Mouse (Mus musculus): Measurements from ENCODE around the gene Atl3.

Gene Atl3

DNA sequence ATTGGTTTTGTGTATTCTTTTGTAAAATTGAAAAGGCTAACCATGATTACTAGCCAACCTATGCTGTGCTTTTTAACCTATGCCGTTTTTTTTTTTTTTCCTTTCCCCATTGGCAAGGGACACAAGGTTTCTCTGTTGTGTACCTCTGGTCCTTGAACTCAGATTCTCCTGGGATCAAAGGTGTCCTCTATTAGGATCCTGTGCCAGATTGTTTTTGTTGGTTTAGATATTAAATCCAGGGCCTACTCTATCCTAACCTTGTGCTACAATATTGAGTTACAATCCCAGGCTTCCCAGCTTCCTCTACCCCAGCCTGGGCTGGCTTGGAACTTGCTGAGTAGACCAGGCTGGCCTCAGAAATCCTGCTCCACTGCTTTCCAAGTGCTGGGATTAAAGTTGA lies 6.9 kb downstream of the Atl3 start:
- no peak for DNase-seq

DNA sequence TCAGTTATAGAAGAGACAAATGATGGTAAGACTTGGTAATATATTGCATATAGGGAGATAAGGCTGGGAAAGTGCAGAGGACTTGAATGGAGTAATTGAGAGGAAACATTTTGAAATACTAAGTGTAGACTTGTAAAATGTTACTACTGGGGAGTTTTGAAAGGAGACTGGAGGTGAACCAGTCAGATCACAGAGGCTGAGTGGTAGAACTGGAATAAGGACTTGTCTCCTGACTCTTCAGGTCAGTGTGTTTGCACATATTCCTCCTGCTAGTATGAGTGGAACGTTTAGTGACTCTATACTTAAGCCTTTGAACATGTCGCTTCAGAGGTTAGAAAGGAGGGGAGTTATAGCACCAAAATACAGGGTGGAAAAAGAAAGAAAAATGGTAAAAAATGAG lies 8.6 kb downstream of the Atl3 start:
- no peak for DNase-seq

DNA sequence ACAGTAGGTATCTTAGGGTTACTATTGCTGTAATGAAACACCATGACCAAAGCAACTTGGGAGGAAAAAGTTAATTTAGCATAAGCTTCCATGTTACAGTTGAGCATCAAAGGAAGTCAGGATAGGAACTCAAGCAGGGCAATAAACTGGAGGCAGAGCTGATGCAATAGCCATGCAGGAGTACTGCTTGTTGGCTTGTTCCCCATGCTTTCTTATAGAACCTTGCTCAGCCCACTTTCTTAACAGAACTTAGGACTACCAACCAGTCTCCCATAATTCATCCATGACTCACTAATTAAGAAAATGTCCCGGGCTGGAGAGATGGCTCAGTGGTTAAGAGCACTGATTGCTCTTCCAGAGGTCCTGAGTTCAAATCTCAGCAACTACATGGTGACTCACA lies 12.5 kb downstream of the Atl3 start:
- DNase-seq, result no peak

DNA sequence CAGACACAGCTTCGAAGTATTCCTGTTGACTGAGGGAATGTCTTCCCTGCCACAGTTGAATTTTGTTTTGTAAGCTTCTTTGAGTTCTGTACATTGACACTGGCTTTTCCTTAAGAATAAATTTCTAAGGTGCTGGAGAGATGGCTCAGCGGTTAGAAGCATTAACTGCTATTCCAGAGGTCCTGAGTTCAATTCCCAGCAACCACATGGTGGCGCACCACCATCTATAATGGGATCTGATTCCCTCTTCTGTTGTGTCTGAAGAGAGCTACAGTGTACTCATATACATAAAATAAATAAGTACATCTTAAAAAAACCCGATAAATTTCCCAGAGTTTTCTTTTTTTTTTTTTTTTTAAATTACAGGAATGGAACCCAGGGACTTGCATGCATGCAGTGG lies 14.2 kb downstream of the Atl3 start:
- DNase-seq, result peak in 1 of 2 experiments; percentile 27

DNA sequence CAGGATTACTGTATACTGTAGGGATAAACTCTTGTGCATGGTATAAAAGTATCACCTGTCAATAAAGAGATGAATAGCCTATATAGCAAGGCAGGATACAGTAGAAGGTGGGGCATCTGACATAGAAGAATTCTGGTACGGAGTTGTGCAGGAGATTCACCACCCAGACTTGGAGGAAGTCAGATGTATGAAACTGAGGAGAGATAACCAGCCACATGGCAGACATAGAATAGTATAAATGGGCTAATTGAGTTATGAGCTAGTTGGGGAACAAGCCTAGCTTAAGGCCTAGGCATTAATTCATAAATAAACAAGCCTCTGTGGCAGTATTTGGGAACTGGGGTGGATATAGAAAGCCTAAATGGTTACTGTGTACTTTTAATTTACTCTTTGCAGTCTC lies 22.6 kb downstream of the Atl3 start:
- DNase-seq, result no peak

DNA sequence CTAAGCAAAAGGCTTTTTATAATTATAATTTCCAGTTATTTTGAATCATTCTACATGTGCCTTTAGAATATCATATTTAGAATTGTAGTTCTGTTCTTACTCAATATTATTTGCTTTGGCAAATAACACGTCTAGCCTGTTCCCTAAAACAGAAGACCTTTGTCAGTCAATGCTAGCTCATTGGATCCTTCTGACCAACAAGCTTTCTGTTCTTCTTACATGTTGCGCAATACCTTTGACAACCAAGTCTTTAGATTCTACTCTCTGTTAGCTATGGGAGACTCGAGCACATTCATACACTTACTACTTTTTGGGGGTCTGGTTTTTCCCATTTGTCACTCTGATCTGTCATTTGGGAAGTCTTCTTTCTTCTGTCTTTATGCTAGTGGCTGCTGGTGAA lies 27.8 kb downstream of the Atl3 start:
- DNase-seq, result no peak

DNA sequence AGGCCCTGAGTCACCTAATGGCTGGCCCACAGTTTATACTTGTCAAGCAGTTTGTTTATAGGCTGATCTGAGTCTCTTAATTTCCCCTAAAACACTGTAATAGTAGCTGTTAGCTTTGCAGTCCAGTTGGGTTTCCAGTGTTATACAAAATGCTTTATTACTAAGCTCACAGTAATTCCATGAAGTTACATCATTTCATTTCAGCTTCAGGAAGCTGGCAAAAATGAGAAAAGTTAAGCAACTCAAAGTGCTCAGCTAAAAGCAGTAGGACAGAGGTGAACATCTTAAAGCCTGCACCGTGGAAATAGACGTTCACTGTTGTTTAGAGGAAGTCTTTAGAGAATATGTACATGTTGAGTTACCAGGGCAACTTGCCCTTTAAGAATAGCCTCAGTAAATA lies 29.0 kb downstream of the Atl3 start:
- DNase-seq, result no peak

DNA sequence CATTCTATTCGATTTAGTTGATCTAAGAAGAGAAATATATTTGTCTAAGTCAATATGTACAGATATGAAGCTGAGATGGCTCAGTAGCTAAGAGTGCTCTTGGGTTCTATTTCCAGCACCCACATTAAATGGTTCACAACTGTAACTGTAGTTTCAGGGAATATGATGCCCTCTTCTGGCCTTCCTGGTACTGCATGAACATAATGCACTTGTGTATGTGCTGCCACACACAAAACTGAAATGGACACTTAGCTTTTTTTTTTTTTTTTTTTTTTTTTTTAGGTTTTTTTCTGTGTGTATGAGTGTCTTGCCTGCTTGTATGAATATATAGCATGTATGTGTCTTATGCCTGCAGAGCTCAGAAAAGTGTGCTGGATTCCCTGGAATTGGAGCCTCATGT lies 29.5 kb downstream of the Atl3 start:
- peak in 1 of 2 experiments; percentile 26 for DNase-seq

DNA sequence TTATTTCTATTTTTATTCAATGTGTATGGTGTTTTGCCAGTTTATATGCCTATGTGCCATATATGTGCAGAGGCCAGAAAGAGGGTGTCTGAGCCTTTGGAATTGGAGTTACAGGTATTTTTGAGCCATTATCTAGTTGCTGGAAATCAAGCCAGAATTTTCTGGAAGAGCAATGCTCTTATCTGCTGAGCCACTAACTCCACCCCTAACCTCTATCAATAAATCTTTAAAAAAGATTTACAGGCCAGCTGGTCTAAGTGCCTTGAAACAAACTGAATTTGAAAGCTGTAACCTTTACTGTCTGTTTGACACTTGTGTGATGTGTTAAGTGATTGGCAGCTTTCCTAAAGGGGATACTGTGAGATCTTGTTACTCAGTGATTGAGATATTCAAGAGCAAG lies 29.9 kb downstream of the Atl3 start:
- no peak for DNase-seq

DNA sequence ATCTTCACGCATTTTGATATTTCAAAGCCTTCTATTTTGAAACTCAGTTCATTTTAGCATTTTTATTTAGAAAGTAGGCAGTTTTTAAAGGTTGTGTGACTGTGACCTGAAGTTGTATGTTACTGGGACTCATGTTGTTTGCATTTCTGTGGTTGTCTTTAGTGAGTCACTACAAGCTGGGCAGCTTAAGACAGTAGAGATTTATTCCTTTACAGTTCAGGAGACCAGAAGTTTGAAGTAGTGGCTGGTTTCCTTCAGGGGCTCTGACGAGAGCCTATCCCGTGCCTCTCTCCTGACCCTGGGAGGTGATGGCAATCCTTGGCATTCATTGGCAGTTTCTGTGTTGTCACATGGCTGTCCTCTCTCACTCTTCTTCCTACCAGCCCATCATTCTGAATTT lies 31.0 kb downstream of the Atl3 start:
- no peak for DNase-seq

DNA sequence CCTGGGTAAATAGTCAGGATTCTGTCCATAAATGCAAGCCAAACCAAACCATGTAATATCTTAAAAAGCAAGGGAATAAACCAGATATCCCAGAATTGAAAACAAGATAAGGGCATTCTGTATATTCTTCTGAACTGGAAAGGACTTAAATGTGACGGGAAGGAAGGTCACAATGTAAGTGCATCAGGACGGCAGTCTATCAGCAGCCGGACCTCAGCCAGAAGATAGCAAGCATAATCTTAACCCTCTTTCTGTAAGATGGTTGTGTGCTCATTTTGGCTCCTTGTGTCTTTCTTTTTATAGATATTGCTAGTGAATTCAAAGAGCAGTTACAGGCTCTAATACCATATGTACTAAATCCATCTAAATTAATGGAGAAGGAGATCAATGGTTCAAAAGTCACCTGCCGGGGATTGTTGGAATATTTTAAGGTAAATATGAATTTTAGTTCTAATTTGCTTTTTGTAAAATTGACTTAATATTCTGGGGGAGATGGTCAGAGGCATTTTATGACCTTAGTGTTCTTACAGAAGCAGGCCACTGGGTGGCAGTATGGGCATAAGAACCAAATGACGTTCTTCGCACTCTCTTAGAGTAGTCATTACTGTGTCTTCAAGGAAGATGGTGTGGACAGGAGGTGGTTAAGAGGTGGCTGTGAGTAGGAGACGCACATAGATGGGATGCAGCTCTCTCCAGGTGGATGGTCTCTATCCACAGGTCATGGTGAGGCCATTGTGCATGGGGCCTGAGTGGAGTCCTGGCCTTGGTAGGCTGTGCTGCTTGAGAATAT lies 35.0 kb downstream of the Atl3 start:
- peak; percentile 51 to 75 for DNase-seq

DNA sequence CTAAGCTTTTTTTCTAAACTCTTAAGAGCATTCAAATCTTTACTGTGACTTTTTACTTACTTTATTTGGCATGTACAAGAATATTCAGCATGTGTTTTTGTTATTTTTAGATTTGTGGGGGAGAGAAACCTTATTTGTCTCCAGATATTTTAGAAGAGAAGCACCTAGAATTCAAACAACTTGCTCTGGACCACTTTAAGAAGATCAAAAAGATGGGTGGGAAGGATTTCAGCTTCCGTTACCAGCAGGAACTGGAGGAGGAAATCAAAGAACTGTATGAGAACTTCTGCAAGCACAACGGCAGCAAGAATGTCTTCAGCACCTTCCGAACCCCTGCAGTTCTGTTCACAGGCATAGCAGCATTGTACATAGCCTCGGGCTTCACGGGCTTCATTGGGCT lies 38.1 kb downstream of the Atl3 start:
- DNase-seq, result no peak

DNA sequence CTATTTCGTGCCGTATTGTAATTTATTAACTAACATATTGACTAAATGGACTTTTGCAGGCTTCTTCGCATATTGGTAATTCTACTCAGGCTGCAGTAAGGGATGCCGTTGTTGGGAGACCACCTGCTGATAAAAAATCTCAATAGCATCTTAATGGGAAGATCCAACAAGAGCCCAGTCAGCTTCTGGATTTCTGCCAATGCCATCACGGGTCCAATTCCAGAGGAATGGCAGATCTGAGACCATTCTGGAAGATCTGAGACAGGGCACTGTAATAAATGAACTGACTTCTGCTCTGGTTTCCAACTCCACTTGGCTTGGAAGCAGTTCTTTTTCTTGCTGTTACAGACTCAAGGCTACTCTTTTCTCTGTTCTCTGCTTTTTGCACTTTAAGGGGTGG lies 40.1 kb downstream of the Atl3 start:
- peak; percentile 13 to 45 for DNase-seq

DNA sequence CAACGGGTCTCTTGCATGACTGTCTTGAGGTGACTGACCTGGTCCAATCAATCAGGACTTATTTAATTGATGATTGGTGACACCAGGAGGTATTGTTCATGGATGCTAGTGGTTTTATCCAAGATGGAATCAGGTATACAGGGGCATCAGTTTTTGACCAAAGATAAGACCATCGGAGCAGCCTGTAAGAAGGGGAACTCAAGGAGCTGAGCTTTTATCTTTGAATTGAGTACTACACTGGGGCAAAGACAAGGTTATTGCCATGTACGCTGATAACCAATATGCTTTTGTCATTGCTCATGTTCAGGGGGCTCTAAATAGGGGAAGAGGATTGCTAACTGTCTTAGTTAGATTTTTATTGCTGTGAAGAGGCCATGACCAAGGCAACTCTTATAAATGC lies 55.1 kb downstream of the Atl3 start:
- DNase-seq, result no peak

DNA sequence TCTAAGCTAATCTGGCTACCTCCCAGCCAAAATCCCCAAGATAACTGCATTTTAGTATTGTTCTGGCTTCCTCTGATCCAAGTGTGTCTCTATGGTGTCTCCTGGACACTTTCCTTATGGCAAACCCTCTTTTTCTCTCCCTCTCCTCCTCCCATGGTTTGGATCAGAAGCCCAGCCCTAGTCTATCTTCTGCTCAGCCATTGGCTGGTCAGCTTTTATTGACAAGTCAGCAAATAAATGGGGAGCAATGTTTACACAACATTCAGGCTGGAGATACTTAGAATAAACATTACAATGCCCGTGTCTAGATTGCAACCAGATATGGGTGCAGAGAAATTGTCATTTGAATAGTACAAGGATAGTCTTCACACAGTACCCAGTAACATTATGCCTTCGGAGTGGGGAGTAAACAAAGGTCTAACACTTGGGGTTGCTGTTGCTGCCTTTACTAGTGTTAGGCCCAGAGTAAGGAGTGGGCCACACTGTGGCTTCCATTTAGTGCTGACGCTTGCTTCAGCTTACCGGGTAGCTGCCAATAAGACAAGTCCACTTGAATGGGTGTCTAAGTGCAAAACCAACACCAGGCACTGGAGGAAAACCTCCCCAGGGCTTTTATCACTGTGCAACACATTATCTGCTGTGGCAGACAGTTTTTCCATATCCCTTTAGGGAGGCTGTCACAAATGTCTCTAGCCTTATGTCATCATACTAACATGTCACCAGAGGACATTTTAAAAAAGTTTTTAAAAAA lies 57.9 kb downstream of the Atl3 start:
- DNase-seq, result no peak

DNA sequence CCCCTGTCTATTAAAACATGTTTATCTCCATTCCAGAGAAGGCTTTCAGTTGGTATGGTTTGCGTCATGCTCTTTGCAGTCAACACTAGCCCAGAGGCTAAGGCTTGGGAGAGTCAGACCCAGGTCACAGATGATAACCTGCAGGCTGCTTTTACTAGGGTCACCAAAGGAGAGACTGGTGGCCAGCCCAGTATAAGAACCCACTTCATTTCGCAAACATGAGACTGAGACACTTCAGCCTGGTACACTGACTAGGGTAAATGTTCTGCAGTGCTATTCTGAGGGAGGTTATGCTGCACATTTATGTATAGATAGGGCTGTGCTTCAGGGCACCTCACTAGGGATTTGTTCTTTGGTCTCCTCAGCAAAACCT lies 58.4 kb downstream of the Atl3 start:
- DNase-seq, result no peak

DNA sequence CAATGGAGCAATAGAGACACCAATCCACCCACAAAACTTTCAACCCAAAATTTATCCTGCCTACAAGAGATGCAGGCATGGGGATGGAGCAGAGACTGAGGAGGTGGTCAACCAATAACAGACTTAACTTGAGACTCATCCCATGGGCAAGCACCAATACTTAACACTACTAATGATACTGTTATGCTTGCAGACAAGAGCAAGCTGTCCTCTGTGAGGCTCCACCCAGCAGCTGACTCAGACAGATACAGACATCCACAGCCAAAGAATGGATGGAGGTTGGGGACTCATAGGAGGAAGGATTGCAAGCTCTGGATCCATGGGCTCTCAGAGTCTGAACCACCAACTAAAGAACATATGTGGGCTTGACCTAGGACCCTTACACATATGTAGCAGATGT lies 59.6 kb downstream of the Atl3 start:
- no peak for DNase-seq

DNA sequence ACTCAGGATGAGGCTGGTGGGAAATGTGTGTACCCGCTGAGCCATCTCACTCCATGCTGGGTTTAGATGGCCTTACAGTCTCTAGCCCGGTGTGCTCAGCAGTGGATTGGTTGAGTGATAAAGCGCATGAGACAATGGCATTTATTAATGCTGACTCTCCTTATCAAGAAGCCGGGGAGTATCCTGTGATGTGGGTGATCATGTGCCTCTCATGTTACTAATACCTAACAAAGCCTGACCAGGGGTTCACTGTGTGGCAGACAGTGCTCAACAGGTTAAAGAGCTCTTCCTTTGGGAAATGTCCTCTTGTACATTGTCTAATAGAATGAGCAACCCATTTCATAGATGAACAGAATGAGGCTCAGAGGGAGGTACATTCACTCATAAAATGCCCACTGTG lies 61.0 kb downstream of the Atl3 start:
- no peak for DNase-seq

DNA sequence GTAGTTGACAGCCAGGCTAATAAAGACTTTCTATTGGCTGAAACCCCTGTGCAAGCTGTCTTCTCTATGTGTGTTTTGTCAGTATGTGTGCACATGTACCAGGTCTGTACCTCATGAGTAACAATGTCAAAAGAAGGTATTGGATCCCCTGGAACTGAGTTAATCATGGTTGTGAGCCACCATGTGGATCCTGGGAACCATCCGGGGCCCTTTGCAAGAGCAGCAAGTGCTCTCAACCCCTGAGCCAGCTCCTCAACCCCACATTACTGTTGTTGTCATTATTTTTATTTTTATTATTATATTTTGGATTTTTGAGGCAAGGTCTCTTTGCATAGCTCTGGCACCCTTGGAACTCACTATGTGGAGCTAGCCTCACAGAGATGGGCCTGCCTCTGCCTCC lies 62.8 kb downstream of the Atl3 start:
- no peak for DNase-seq

DNA sequence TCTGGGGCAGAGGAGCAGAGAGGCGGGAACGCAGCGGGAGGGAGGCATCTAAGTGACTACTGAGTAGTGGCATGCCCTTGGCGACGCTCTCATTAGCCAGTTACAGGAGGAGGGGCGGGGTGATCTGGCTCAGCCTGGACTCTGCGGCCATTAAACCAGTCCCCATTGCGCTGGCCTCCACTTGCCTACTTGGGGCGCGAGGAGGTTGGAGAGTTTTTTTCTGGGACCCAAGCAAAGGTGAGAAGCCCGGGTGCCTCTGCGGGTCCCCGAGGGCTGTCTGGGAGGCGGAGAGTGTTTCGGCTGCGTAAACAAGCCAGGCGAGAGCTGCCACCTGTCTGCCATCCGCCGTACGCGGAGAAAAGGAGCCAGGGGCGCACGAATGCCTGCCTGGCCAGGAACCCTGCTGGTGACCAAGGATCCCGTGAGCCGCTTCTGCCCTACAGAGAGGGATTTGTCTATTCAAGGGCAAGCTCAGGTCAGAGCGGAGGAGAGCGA lies 63.5 kb downstream of the Atl3 start, which contains the start of gene Pla2g16:
TSS of gene Pla2g16 (plus strand) at position 132 of the 495 bp plus-strand sequence.
- DNase-seq, result peak; percentile 13 to 51

DNA sequence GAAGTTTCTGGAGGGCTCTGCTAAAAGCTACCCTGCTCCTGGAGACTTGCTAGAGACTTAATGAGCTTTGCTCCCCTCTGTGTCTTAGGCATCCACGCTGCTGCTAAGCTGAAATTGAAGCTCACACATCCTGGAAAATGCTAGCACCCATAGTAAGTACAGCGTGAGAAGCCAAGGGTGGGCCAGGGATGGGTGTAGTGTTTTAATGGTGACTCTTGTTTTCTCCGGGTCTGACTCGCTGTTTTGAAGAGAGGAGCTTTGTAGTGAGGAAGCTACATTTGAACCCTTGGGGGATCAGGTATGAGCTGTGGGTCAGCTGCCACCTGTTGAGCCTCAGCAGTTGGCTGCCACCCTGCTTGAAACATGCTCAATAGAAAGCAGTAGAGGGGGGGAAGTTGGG lies 64.0 kb downstream of the Atl3 start:
- DNase-seq, result no peak

DNA sequence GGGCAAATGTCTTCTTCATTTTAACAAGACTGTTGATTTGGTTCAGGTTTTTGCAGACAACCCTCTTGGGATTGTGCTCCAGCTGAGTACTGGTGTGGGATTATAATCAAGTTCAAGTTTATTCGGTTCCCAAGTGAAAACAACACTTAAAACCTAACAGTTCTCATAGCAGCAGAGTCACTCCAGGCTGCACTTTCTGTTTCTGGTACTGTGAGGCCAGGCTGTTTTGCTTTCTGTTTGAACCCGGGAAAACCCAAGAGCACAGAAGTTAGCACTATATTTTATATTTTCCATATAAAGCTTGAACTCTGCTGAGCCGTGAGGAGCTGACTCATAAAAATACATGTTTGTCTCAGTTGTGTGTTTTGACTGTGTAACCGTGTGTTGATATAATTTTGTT lies 64.8 kb downstream of the Atl3 start:
- DNase-seq, result no peak

DNA sequence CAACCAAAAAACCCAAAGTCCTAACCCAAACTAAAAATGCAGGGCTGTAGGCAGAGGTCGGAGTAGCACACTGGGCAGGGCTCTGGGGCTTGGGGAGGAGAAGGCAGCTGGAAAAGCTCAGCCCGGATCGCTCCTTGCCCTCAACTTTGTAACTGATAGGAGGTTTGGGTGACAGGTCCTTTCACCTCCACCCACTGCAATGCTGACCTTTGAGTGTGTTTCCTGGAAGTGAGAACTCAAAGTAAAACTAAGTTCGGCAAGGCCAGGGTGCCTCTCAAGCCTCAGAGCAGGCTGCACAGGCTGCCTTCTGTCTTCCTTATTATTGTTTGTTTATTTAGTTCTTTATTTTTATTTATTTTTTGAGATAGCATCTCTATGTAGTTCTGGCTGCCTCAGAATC lies 66.1 kb downstream of the Atl3 start:
- DNase-seq, result no peak

DNA sequence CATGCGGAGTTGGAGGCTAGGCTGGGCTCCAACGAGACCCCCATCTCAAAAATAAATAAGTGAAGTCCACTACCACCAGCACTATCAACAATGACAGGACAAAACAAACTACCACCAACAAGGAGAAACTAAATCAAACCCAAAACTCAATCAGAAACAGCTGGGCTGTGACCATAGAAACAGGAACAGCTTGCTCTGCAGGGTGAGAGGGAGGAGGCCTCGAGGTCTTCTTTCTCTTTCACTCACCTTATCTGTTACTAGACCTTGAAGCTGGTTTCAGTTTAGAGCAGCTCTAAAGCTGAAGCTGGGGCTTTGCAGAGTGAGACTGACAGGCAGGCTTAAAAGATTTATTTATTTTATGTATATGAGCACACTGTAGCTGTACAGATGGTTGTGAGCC lies 67.6 kb downstream of the Atl3 start:
- DNase-seq, result no peak
